Mouse (Mus musculus): ENCODE measurements around the gene Dscaml1. TPM values are rescaled to one million over a fixed set of nuclear protein-coding genes. Genes with fewer than 3 reads are reported as not detected.

The Dscaml1 gene
- total RNA-seq (2021) = 10 to 100 TPM; 42.5 to 64.6 TPM

- no peak for DNase-seq (ENCODE audit: low spot score in 2 of 2)
- intact Hi-C loops (cut with DNase I) = no loop called here
Measured at GRCm38 (mm10) chr9:45426456-45426855, at the start of gene Dscaml1. Gene Dscaml1, plus strand, starts transcription at chr9:45426628.

- intact Hi-C loops (cut with DNase I) = no loop called here
- no peak for DNase-seq (ENCODE audit: low spot score in 2 of 2)
Measured at GRCm38 (mm10) chr9:45376883-45377282, 49.5 kb upstream of the Dscaml1 start.

GRCm38 (mm10) chr9:45380411-45381251 lies 45.8 kb upstream of the Dscaml1 start:
- intact Hi-C loops (cut with DNase I) = no loop called here
- no peak for DNase-seq (ENCODE audit: low spot score in 2 of 2)

- DNase-seq (ENCODE audit: low spot score in 2 of 2) = no peak
- intact Hi-C loops (cut with DNase I) = no loop called here
Measured at GRCm38 (mm10) chr9:45382336-45382735, 44.1 kb upstream of the Dscaml1 start.

GRCm38 (mm10) chr9:45382834-45383233 lies 43.6 kb upstream of the Dscaml1 start:
- intact Hi-C loops (cut with DNase I) = no loop called here

GRCm38 (mm10) chr9:45383883-45384282 lies 42.5 kb upstream of the Dscaml1 start:
- intact Hi-C loops (cut with DNase I) = no loop called here
- DNase-seq (ENCODE audit: low spot score in 2 of 2) = no peak

More at GRCm38 (mm10) chr9:45382834-45383233, 43.6 kb upstream of the Dscaml1 start:
- no peak for DNase-seq (ENCODE audit: low spot score in 2 of 2)

- no peak for DNase-seq (ENCODE audit: low spot score in 2 of 2)
Measured at GRCm38 (mm10) chr9:45386698-45387097, 39.7 kb upstream of the Dscaml1 start.

GRCm38 (mm10) chr9:45388385-45388994 lies 37.9 kb upstream of the Dscaml1 start:
- DNase-seq (ENCODE audit: low spot score in 2 of 2) = peak; percentile 82 to 84
- intact Hi-C loops (cut with DNase I) = loop anchor here (1.0 kb wide), 3 partner anchors 43 to 167 kb away; no protein-coding TSS in a partner anchor

More at GRCm38 (mm10) chr9:45386698-45387097, 39.7 kb upstream of the Dscaml1 start:
- intact Hi-C loops (cut with DNase I) = no loop called here

- DNase-seq (ENCODE audit: low spot score in 2 of 2) = no peak
- intact Hi-C loops (cut with DNase I) = no loop called here
Measured at GRCm38 (mm10) chr9:45389596-45389995, 36.8 kb upstream of the Dscaml1 start.

- intact Hi-C loops (cut with DNase I) = no loop called here
- DNase-seq (ENCODE audit: low spot score in 2 of 2) = no peak
Measured at GRCm38 (mm10) chr9:45391299-45391698, 35.1 kb upstream of the Dscaml1 start.

- intact Hi-C loops (cut with DNase I) = no loop called here
- DNase-seq (ENCODE audit: low spot score in 2 of 2) = no peak
Measured at GRCm38 (mm10) chr9:45395218-45395617, 31.2 kb upstream of the Dscaml1 start.

- no peak for DNase-seq (ENCODE audit: low spot score in 2 of 2)
- intact Hi-C loops (cut with DNase I) = no loop called here
Measured at GRCm38 (mm10) chr9:45395796-45396195, 30.6 kb upstream of the Dscaml1 start.

GRCm38 (mm10) chr9:45398336-45398735 lies 28.1 kb upstream of the Dscaml1 start:
- intact Hi-C loops (cut with DNase I) = no loop called here
- DNase-seq (ENCODE audit: low spot score in 2 of 2) = no peak

- intact Hi-C loops (cut with DNase I) = no loop called here
- no peak for DNase-seq (ENCODE audit: low spot score in 2 of 2)
Measured at GRCm38 (mm10) chr9:45399434-45399833, 27.0 kb upstream of the Dscaml1 start, which contains the start of gene Fxyd2. Gene Fxyd2, plus strand, starts transcription at chr9:45399669.

GRCm38 (mm10) chr9:45401851-45402250 lies 24.6 kb upstream of the Dscaml1 start:
- intact Hi-C loops (cut with DNase I) = no loop called here
- DNase-seq (ENCODE audit: low spot score in 2 of 2) = no peak

- intact Hi-C loops (cut with DNase I) = no loop called here
- DNase-seq (ENCODE audit: low spot score in 2 of 2) = no peak
Measured at GRCm38 (mm10) chr9:45402957-45403356, 23.5 kb upstream of the Dscaml1 start.

- no peak for DNase-seq (ENCODE audit: low spot score in 2 of 2)
- intact Hi-C loops (cut with DNase I) = loop anchor here (5.0 kb wide), 1 partner anchor 183 kb away; no protein-coding TSS in a partner anchor
Measured at GRCm38 (mm10) chr9:45405694-45406093, 20.7 kb upstream of the Dscaml1 start.

- DNase-seq (ENCODE audit: low spot score in 2 of 2) = no peak
- intact Hi-C loops (cut with DNase I) = loop anchor here (5.0 kb wide), 1 partner anchor 185 kb away; no protein-coding TSS in a partner anchor
Measured at GRCm38 (mm10) chr9:45406808-45407207, 19.6 kb upstream of the Dscaml1 start.

GRCm38 (mm10) chr9:45407706-45408675 lies 18.4 kb upstream of the Dscaml1 start:
- peak; percentile 79 to 83 for DNase-seq (ENCODE audit: low spot score in 2 of 2)
- intact Hi-C loops (cut with DNase I) = loop anchor here (1.0 to 5.0 kb wide), 2 partner anchors 108 to 186 kb away; no protein-coding TSS in a partner anchor
